In genomic region chr17:29031085-29031711, GRCm38 (mm10) we compare ENCODE assay signal across 8 mouse cellular contexts. TPM values are rescaled to one million over a fixed set of nuclear protein-coding genes. Genes with fewer than 3 reads are reported as not detected.
DNase-seq lines count a peak whose midpoint lies in the region; ATAC-seq and TF ChIP-seq lines count a peak whose summit lies in the region.
"Not testable (repeated sequence)": the region's sequence is repeated elsewhere in the genome, so short reads cannot be mapped to it uniquely, and the experiment has no call there.

No protein-coding gene starts in this region.

- not testable (repeated sequence) for H3K36me3 ChIP-seq in forebrain, embryonic 11.5 days (ENCODE audit: control insufficient read depth, insufficient read depth, low read length); heart, embryonic 13.5 days; intestine, embryonic 14.5 days (ENCODE audit: control insufficient read depth, insufficient read depth, low read length); liver, postnatal 0 days (replicated peaks; ENCODE audit: insufficient read depth, low read length); midbrain, embryonic 15.5 days (replicated peaks); stomach, embryonic 16.5 days (ENCODE audit: control insufficient read depth, insufficient read depth, low read length)
- peaks cover 21% of the 10 kb centered on the region for H3K36me3 ChIP-seq in limb, embryonic 10.5 days

- peak overlapping the region; percentile 93; the same call in 1 of the 2 replicates for H3K27ac ChIP-seq in bone marrow, adult 2 months (ENCODE audit: control insufficient read depth, insufficient read depth, low read depth, low read length, poor library complexity)
- H3K27ac ChIP-seq in forebrain, embryonic 11.5 days (ENCODE audit: low read depth, low read length) = peak overlapping the region; percentile 98
- peak overlapping the region; percentile 99 for H3K27ac ChIP-seq in heart, embryonic 13.5 days (replicated peaks)
- peak overlapping the region; percentile 99 for H3K27ac ChIP-seq in intestine, embryonic 14.5 days (ENCODE audit: low read depth)
- peak overlapping the region; percentile 98 for H3K27ac ChIP-seq in limb, embryonic 10.5 days
- peak overlapping the region; percentile 98 for H3K27ac ChIP-seq in liver, postnatal 0 days (ENCODE audit: low read depth)
- H3K27ac ChIP-seq in midbrain, embryonic 15.5 days = peak overlapping the region; percentile 93
- H3K27ac ChIP-seq in stomach, embryonic 16.5 days (ENCODE audit: low read length) = peak overlapping the region; percentile 100

- H3K27me3 ChIP-seq in forebrain, embryonic 11.5 days (ENCODE audit: control insufficient read depth, insufficient read depth, low read length); heart, embryonic 13.5 days (replicated peaks); intestine, embryonic 14.5 days (replicated peaks; ENCODE audit: control insufficient read depth, insufficient read depth, low read length); limb, embryonic 10.5 days (ENCODE audit: low read depth, poor library complexity, severe bottlenecking); liver, postnatal 0 days (ENCODE audit: insufficient read depth, low read length); midbrain, embryonic 15.5 days (replicated peaks); stomach, embryonic 16.5 days (ENCODE audit: control insufficient read depth, insufficient read depth, low read length): not testable (repeated sequence)

- peak overlapping the region; percentile 59 for H3K4me2 ChIP-seq in forebrain, embryonic 11.5 days (ENCODE audit: low read depth, low read length, severe bottlenecking)
- H3K4me2 ChIP-seq in heart, embryonic 13.5 days = peak overlapping the region; percentile 75
- H3K4me2 ChIP-seq in intestine, embryonic 14.5 days (ENCODE audit: low read length) = peak overlapping the region; percentile 85
- H3K4me2 ChIP-seq in liver, postnatal 0 days (ENCODE audit: low read depth, low read length) = peak overlapping the region; percentile 91
- peak overlapping the region; percentile 67 for H3K4me2 ChIP-seq in midbrain, embryonic 15.5 days
- peak overlapping the region; percentile 85 for H3K4me2 ChIP-seq in stomach, embryonic 16.5 days (ENCODE audit: low read depth, low read length)

- not testable (repeated sequence) for H3K4me3 ChIP-seq in bone marrow, adult 2 months (replicated peaks; ENCODE audit: control insufficient read depth, low read depth, low read length)
- H3K4me3 ChIP-seq in forebrain, embryonic 11.5 days (ENCODE audit: low read depth, low read length) = peak overlapping the region; percentile 82; the same call in 1 of the 2 replicates
- peak overlapping the region; percentile 88 for H3K4me3 ChIP-seq in heart, embryonic 13.5 days
- H3K4me3 ChIP-seq in intestine, embryonic 14.5 days (ENCODE audit: low read depth, low read length) = peak overlapping the region; percentile 100
- peak overlapping the region; percentile 83 for H3K4me3 ChIP-seq in limb, embryonic 10.5 days
- H3K4me3 ChIP-seq in liver, postnatal 0 days (ENCODE audit: low read depth, low read length) = peak overlapping the region; percentile 80
- peak overlapping the region; percentile 62 for H3K4me3 ChIP-seq in midbrain, embryonic 15.5 days
- H3K4me3 ChIP-seq in stomach, embryonic 16.5 days (replicated peaks; ENCODE audit: low read length) = peak overlapping the region; percentile 72

- not testable (repeated sequence) for H3K9me3 ChIP-seq in forebrain, embryonic 11.5 days (ENCODE audit: control insufficient read depth, low read length); heart, embryonic 13.5 days; intestine, embryonic 14.5 days (ENCODE audit: control insufficient read depth, low read length); limb, embryonic 10.5 days (replicated peaks); liver, postnatal 0 days (ENCODE audit: low read length); midbrain, embryonic 15.5 days; stomach, embryonic 16.5 days (replicated peaks; ENCODE audit: control insufficient read depth, low read length)

- not testable (repeated sequence) for TF ChIP-seq EP300 in liver, postnatal 0 days (IDR thresholded peaks at IDR 0.05; ENCODE audit: low read depth)

- H3K4me1 ChIP-seq in bone marrow, adult 2 months (ENCODE audit: control insufficient read depth, insufficient read depth, low read length); forebrain, embryonic 11.5 days (replicated peaks; ENCODE audit: control insufficient read depth, insufficient read depth, low read length): not testable (repeated sequence)
- peaks cover 30% of the 10 kb centered on the region for H3K4me1 ChIP-seq in heart, embryonic 13.5 days
- peaks cover 14% of the 10 kb centered on the region for H3K4me1 ChIP-seq in intestine, embryonic 14.5 days (replicated peaks; ENCODE audit: control insufficient read depth, insufficient read depth, low read length)
- peaks cover 19% of the 10 kb centered on the region for H3K4me1 ChIP-seq in limb, embryonic 10.5 days
- H3K4me1 ChIP-seq in liver, postnatal 0 days (ENCODE audit: insufficient read depth) = peaks cover 13% of the 10 kb centered on the region
- peaks cover 27% of the 10 kb centered on the region for H3K4me1 ChIP-seq in midbrain, embryonic 15.5 days
- H3K4me1 ChIP-seq in stomach, embryonic 16.5 days (ENCODE audit: control insufficient read depth, insufficient read depth, low read length) = peaks cover 23% of the 10 kb centered on the region

- peak overlapping the region; percentile 94 for H3K9ac ChIP-seq in forebrain, embryonic 11.5 days (ENCODE audit: low read length)
- peak overlapping the region; percentile 100 for H3K9ac ChIP-seq in heart, embryonic 13.5 days
- H3K9ac ChIP-seq in intestine, embryonic 14.5 days (ENCODE audit: low read length) = peak overlapping the region; percentile 99
- H3K9ac ChIP-seq in liver, postnatal 0 days (replicated peaks) = peak overlapping the region; percentile 89
- H3K9ac ChIP-seq in midbrain, embryonic 15.5 days = peak overlapping the region; percentile 65; the same call in 1 of the 2 replicates
- H3K9ac ChIP-seq in stomach, embryonic 16.5 days (ENCODE audit: low read length) = peak overlapping the region; percentile 98

- TF ChIP-seq CTCF in bone marrow, adult 2 months (IDR thresholded peaks at IDR 0.05; ENCODE audit: control insufficient read depth, insufficient read depth, low read length); liver, postnatal 0 days (IDR thresholded peaks at IDR 0.05; ENCODE audit: low read depth): not testable (repeated sequence)

- DNase-seq in forebrain, embryonic 11.5 days (ENCODE audit: low spot score); intestine, embryonic 14.5 days (ENCODE audit: low spot score); limb, embryonic 10.5 days (ENCODE audit: low spot score); liver, postnatal 0 days: not testable (repeated sequence)

- ATAC-seq in forebrain, embryonic 11.5 days (replicated peaks; ENCODE audit: low FRiP score); heart, embryonic 13.5 days (ENCODE audit: extremely low read depth, insufficient number of reproducible peaks, low FRiP score, low TSS enrichment); intestine, embryonic 14.5 days (replicated peaks; ENCODE audit: low FRiP score, low TSS enrichment, low read depth); liver, postnatal 0 days; midbrain, embryonic 15.5 days (replicated peaks); stomach, embryonic 16.5 days (ENCODE audit: insufficient read depth, low FRiP score): not testable (repeated sequence)

- 63% methylated on average over 7 of the region's 7 CpGs for WGBS in bone marrow, adult 2 months
- 69% methylated on average over 7 of the region's 7 CpGs for WGBS in forebrain, embryonic 11.5 days
- 54% methylated on average over 7 of the region's 7 CpGs for WGBS in heart, embryonic 13.5 days
- 54% methylated on average over 7 of the region's 7 CpGs for WGBS in intestine, embryonic 14.5 days
- WGBS in limb, embryonic 10.5 days = 67% methylated on average over 7 of the region's 7 CpGs
- WGBS in liver, postnatal 0 days (ENCODE audit: insufficient replicate concordance) = 55% methylated on average over 7 of the region's 7 CpGs
- 50% methylated on average over 7 of the region's 7 CpGs for WGBS in midbrain, embryonic 15.5 days
- WGBS in stomach, embryonic 16.5 days = 53% methylated on average over 7 of the region's 7 CpGs

- TF ChIP-seq POLR2A in bone marrow, adult 2 months (IDR thresholded peaks at IDR 0.05; ENCODE audit: borderline replicate concordance, control insufficient read depth, low read depth, low read length) = not testable (repeated sequence)

RNA-seq across cellular contexts. Expression of gene Srsf3, which starts 1.2 kb away (rescaled TPM):
- 212 and 214 TPM in 2 replicates for polyA plus RNA-seq in bone marrow, adult 2 months (2011; ENCODE audit: insufficient read depth, insufficient read length, low replicate concordance, missing spikeins)
- 823 and 865 TPM in 2 replicates for polyA plus RNA-seq in forebrain, embryonic 11.5 days (2014; fragmentation: Nextera tagmentation; extraction: Ambion mirVana)
- polyA plus RNA-seq in heart, embryonic 13.5 days (2015; fragmentation: Nextera tagmentation; extraction: Ambion mirVana) = 321 and 347 TPM in 2 replicates
- 585 and 647 TPM in 2 replicates for polyA plus RNA-seq in intestine, embryonic 14.5 days (2014; fragmentation: Nextera tagmentation; extraction: Ambion mirVana)
- 820 and 832 TPM in 2 replicates for polyA plus RNA-seq in limb, embryonic 10.5 days (2016; fragmentation: Nextera tagmentation; extraction: Ambion mirVana)
- 163 and 166 TPM in 2 replicates for polyA plus RNA-seq in liver, postnatal 0 days (2015; fragmentation: Nextera tagmentation; extraction: Ambion mirVana)
- 429 and 442 TPM in 2 replicates for polyA plus RNA-seq in midbrain, embryonic 15.5 days (2015; fragmentation: Nextera tagmentation; extraction: Ambion mirVana)
- 456 and 477 TPM in 2 replicates for polyA plus RNA-seq in stomach, embryonic 16.5 days (2015; fragmentation: Nextera tagmentation; extraction: Ambion mirVana)

RNA-seq across cellular contexts. Expression of gene Stk38, which starts 23.4 kb away (rescaled TPM):
- polyA plus RNA-seq in bone marrow, adult 2 months (2011; ENCODE audit: insufficient read depth, insufficient read length, low replicate concordance, missing spikeins) = 139 and 214 TPM in 2 replicates
- 134 and 143 TPM in 2 replicates for polyA plus RNA-seq in forebrain, embryonic 11.5 days (2014; fragmentation: Nextera tagmentation; extraction: Ambion mirVana)
- 68.7 and 71.0 TPM in 2 replicates for polyA plus RNA-seq in heart, embryonic 13.5 days (2015; fragmentation: Nextera tagmentation; extraction: Ambion mirVana)
- 91.6 and 108 TPM in 2 replicates for polyA plus RNA-seq in intestine, embryonic 14.5 days (2014; fragmentation: Nextera tagmentation; extraction: Ambion mirVana)
- 116 and 131 TPM in 2 replicates for polyA plus RNA-seq in limb, embryonic 10.5 days (2016; fragmentation: Nextera tagmentation; extraction: Ambion mirVana)
- 32.6 and 34.5 TPM in 2 replicates for polyA plus RNA-seq in liver, postnatal 0 days (2015; fragmentation: Nextera tagmentation; extraction: Ambion mirVana)
- 99.7 and 105 TPM in 2 replicates for polyA plus RNA-seq in midbrain, embryonic 15.5 days (2015; fragmentation: Nextera tagmentation; extraction: Ambion mirVana)
- polyA plus RNA-seq in stomach, embryonic 16.5 days (2015; fragmentation: Nextera tagmentation; extraction: Ambion mirVana) = 118 and 120 TPM in 2 replicates

RNA-seq across cellular contexts. Expression of gene Cdkn1a, which starts 59.6 kb away (rescaled TPM):
- 5.2 and 27.7 TPM in 2 replicates for polyA plus RNA-seq in bone marrow, adult 2 months (2011; ENCODE audit: insufficient read depth, insufficient read length, low replicate concordance, missing spikeins)
- 27.3 and 33.1 TPM in 2 replicates for polyA plus RNA-seq in forebrain, embryonic 11.5 days (2014; fragmentation: Nextera tagmentation; extraction: Ambion mirVana)
- 38.5 and 52.3 TPM in 2 replicates for polyA plus RNA-seq in heart, embryonic 13.5 days (2015; fragmentation: Nextera tagmentation; extraction: Ambion mirVana)
- 55.5 and 75.7 TPM in 2 replicates for polyA plus RNA-seq in intestine, embryonic 14.5 days (2014; fragmentation: Nextera tagmentation; extraction: Ambion mirVana)
- polyA plus RNA-seq in limb, embryonic 10.5 days (2016; fragmentation: Nextera tagmentation; extraction: Ambion mirVana) = 22.2 and 28.8 TPM in 2 replicates
- polyA plus RNA-seq in liver, postnatal 0 days (2015; fragmentation: Nextera tagmentation; extraction: Ambion mirVana) = 42.4 and 58.1 TPM in 2 replicates
- 97.7 and 99.9 TPM in 2 replicates for polyA plus RNA-seq in midbrain, embryonic 15.5 days (2015; fragmentation: Nextera tagmentation; extraction: Ambion mirVana)
- 144 and 167 TPM in 2 replicates for polyA plus RNA-seq in stomach, embryonic 16.5 days (2015; fragmentation: Nextera tagmentation; extraction: Ambion mirVana)
